Mouse (Mus musculus) megakaryocyte progenitor cell, adult 5-6 weeks (primary cell): ENCODE measurements at regions not wholly inside any gene's neighbourhood (a gene's known extent, or its start where the extent isn't known, plus 50 kb on each side); places are given as distances from the start of the nearest gene placed in this dataset.
A peak's percentile ranks its signal among the peaks of the same experiment; 100 is the strongest.

Experiments
- ATAC-seq: replicated peaks from 2 replicates; pipeline ENCODE4 v1.8.0; 2016; ENCODE audit warnings: mild to moderate bottlenecking, moderate TSS enrichment, inconsistent platforms; ENCODE audit not compliant: poor library complexity

- ATAC-seq, result no peak
Measured at GRCm38 (mm10) chr11:33061570-33061969, 85.6 kb downstream of the Fgf18 start.

GRCm38 (mm10) chr11:33060352-33060751 is 86.8 kb downstream of the Fgf18 start:
- ATAC-seq, result no peak

- no peak for ATAC-seq
Measured at GRCm38 (mm10) chr11:33050216-33050615, 97.0 kb downstream of the Fgf18 start.

GRCm38 (mm10) chr11:33039854-33040792 is 107.1 kb downstream of the Fgf18 start:
- no peak for ATAC-seq

- no peak for ATAC-seq
Measured at GRCm38 (mm10) chr11:33036367-33036766, 110.8 kb downstream of the Fgf18 start.

DNA sequence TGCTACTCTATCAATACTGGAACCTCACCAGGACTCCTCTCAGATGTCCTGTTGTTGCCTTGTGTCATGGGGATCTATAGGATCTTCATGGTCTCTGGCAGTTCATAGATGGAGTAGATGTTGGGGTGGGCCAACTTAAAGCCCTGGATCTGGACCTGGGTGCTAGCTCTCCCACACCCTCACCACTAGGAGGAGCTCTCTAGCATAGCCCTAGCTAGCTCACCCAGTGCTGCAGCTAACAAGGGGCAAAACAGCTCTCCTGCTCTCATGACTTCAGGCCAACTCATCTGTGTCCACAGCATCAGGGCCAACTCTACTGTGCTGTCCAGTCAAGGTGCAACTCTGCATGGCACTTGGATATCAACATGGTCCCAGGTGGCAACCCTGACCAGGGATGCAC is 118.3 kb downstream of the Fgf18 start:
- ATAC-seq, result peak; percentile 70

DNA sequence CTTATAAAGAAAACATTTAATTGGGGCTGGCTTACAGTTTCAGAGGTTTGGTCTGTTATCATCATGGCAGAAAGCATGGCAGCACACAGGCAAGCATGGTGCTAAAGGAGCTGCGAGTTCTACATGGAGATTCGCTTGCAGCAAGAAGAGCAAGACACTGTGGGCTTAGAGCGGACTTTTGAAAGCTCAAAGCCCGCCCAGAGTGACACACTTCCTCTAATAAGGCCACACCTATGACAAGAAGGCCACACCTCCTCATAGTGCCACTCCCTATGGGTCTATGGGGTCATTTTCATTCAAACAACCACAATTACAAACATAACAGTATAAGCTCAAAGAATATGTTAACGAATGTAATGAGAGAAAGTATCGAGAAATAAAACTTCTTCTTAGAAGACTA is 120.1 kb downstream of the Fgf18 start:
- ATAC-seq, result no peak

DNA sequence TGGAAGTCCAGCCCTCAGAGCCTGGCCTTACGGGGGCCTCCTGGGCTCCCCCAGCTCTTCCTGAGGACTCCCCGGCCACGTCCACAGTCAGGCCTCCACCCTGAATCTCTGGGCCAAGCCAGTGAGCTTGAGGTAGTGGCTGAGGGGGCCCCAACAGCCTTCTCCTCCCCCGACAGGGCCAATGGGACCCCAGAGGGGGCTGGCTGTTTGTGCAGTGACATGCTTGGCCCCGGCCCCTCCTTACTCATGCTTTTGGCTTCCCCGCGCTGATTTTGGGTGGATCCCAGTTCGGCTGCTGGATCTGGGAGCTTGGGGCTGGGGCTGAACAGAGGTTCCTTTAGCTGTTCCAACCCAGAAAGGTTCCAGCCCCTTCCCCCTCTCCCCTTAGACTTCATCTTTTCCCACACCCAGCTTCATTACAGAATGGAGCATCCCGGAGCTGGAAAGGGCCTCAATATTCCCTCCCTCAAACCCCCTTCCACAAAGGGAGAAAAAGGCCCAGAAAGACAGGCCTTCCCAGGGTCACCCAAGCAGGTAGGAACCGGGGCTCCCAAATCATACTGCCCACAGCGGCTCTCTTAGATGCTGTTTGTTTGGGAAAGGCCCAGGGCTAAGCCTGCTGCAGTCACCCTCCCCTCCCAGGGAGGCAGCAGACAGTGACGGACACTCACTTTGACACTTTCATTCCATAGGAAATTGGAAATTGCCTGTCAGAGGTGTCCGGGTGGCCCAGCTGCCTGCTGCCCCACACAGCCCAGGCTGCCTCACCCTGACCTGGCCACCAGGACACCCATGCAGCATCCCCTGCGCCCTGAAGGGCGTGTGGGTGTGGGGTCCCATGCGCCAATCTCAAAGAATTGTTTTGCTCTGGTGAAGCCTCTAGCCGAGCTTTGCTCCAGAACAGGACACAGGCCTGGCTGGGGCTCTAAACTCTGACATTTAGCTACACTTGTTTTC is 133.7 kb downstream of the Fgf18 start:
- ATAC-seq, result no peak

DNA sequence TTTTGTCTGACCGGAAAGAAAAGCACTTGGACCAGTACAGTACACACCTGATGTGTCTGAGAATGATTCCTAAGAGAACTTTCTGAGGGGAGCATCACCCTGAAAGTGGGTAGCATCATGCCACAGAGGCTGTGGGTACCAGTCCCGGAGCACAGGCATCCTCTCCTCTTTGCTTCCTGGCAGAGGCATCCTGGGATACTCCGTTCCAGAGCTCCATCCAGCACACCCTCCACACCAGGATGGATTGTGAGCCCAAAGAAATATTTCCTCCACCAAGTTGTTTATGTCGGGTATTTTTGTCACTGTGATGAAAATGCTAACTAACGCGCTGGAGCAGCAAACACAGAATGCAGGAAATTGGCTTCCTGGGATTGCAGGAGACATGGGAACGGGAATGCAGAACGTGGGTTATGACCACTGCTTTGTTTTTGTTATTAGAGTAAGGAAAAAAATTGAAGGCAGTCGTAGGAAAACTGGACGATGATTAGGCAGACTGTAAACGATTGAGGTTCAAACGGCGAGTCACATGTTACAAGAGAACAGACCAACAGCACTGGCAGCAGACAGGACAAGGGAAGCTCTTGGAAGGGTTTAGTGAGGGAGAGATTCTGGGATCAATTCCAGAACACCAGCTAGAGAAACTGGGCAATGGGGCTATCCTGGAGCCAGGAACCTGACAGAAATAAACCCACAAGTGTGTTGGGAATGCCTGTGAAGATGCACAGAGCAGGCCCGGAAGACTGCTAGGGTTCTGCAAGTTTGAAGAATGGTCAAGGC is 134.6 kb downstream of the Fgf18 start:
- ATAC-seq, result no peak

DNA sequence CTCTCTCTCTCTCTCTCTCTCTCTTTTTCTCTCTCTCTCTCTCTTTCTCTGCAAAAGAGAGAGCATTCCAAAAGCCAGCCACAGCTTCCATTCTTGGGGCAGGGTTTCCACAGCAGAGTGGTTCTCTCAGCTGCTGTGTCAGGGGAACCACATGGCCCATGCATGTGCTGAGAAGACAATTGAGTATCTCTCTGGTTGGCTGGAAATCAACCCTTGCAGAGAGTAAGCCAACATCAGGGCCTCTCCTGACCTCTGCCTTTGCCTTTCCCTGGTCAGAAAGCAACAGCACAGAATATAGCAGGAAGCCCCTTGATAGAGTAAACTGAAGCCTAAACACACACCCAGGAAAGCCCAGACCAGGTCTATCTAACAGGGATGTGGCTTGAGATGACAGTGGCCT is 138.6 kb downstream of the Fgf18 start:
- ATAC-seq, result no peak

DNA sequence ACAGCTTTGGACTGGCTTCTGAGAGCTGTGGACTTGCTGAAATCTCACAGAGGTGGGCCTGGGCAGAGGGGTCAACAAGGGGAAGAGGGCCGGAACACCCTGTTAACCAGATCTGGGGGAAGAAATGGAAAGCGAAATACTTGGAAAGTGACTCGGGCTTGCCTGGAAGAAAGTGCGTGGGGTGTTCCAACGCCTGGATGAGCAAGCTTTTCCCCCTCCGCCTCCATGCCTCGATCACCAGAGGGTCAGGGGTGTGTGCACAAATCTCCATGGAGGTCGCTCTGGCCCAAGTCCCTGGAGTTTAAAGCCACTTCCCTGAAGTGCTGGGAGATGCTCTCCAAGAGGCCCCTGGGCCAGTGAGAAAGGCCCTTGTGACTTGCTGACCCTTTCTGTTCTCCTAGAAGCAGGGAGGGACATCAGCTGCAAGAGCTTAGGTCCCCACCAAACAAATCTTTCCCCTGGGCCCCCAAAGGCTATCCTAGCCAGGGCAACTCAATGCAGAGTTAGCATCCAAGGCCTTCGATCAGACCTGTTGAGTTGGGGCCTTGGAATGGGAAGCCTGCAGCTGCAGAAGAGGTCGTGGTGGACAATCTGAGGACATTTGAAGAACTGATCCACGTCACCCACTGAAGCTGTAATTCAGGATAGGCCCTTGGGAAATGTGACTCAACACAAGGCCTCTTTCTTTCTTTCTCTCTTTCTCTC is 139.2 kb downstream of the Fgf18 start:
- ATAC-seq, result no peak

GRCm38 (mm10) chr11:33007366-33007765 is 139.8 kb downstream of the Fgf18 start:
- ATAC-seq, result no peak

GRCm38 (mm10) chr11:33005183-33005582 is 142.0 kb downstream of the Fgf18 start:
- ATAC-seq, result no peak

DNA sequence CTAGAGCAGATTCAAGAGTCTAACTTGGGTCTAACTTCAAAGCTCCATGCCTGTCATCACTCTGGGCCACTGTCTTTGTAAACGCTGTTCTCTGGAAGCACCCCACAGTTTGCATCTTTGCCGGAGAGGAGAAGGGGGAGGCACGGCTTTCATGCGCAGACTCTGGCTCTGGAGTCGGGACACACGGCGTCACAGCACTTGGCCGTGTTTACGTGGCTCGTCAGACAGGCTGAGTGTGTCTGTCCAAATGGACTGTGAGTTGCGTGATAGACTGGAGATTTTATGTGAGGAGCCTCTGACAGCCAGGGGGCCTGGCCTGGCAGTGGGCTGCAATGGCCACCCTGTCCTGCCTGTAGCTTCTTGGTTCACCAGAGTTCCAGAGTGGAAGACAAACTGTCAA is 142.6 kb downstream of the Fgf18 start:
- ATAC-seq, result no peak

DNA sequence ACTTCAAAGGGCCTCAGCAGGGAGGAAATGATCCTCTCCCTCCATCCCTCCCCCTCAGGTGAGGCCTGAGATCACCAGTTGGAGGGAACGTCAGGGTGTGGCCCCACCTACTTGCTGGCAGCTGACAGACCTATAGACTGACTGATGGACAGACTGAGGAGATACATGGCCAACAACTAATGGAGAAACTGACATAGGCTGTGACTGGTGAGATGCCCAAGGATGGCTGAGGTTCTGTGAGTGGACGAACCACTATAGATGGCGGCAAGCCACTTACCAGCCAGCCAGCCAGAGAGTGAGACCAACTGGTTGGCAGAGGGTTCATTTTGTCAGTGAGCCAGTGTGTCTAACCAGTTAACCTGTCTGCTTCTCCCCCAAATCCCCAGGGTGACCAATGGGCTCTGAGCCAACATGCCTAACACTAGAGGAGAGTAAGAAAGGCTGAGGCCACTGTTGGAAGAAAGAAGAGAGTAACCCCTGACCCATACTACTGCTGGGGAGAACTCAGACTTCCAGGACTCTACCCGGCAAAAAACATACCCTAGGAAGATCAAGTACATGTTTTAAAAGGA is 147.4 kb downstream of the Fgf18 start:
- ATAC-seq, result no peak

GRCm38 (mm10) chr11:32998687-32999605 is 148.3 kb downstream of the Fgf18 start:
- no peak for ATAC-seq

GRCm38 (mm10) chr11:32994391-32994790 is 152.8 kb downstream of the Fgf18 start:
- ATAC-seq, result no peak

- no peak for ATAC-seq
Measured at GRCm38 (mm10) chr11:32993439-32993838, 153.8 kb downstream of the Fgf18 start.
